Mouse (Mus musculus) lung, postnatal 0 days (tissue): Measurements from ENCODE around the gene Zdhhc14. TPM values are rescaled to one million over a fixed set of nuclear protein-coding genes. Genes with fewer than 3 reads are reported as not detected.
A peak's percentile ranks its signal among the peaks of the same experiment; 100 is the strongest.

Experiments used
- ATAC-seq: fragments of 200-750 bp; cut with Nextera tagmentation; 2 replicates; pipeline ENCODE4 v1.8.0; 2017; ENCODE audit warnings: moderate library complexity
- DNase-seq: peaks from one replicate; pipeline ENCODE4 v3.0.0-alpha.2; 2016; ENCODE audit warnings: low spot score
- H3K27ac ChIP-seq: fragments of 300-500 bp; sonication (generic); 2 replicates; pipeline ENCODE4 v1.5.1; 2014; ENCODE audit warnings: antibody characterized with exemption, mild to moderate bottlenecking, low read length, mixed read lengths
- H3K27me3 ChIP-seq: fragments of 300-500 bp; sonication (generic); replicated peaks from 2 replicates; pipeline ENCODE4 v1.6.1; 2014; ENCODE audit warnings: low read length, mixed read lengths; ENCODE audit not compliant: insufficient read depth
- H3K36me3 ChIP-seq: fragments of 300-500 bp; sonication (generic); 2 replicates; pipeline ENCODE4 v1.6.1; 2014; ENCODE audit warnings: low read length, mixed read lengths; ENCODE audit not compliant: insufficient read depth
- H3K4me1 ChIP-seq: fragments of 300-500 bp; sonication (generic); 2 replicates; pipeline ENCODE4 v1.6.1; 2014; ENCODE audit warnings: antibody characterized with exemption, low read depth, low read length, mixed read lengths; ENCODE audit not compliant: insufficient read depth
- H3K4me2 ChIP-seq: fragments of 300-500 bp; sonication (generic); replicated peaks from 2 replicates; pipeline ENCODE4 v1.6.1; 2014; ENCODE audit warnings: low read depth, mild to moderate bottlenecking, low read length, moderate library complexity, mixed read lengths
- H3K4me3 ChIP-seq: fragments of 300-500 bp; sonication (generic); 2 replicates; pipeline ENCODE4 v1.5.1; 2014; ENCODE audit warnings: low read depth, low read length
- H3K9ac ChIP-seq: fragments of 300-500 bp; sonication (generic); replicated peaks from 2 replicates; pipeline ENCODE4 v1.6.1; 2014; ENCODE audit warnings: low read depth, mild to moderate bottlenecking
- H3K9me3 ChIP-seq: fragments of 300-500 bp; sonication (generic); 2 replicates; pipeline ENCODE4 v1.6.1; 2016; ENCODE audit warnings: low read length, mixed read lengths
- CTCF ChIP-seq: IDR thresholded peaks from 2 replicates; pipeline ENCODE4 v1.5.1; 2016; ENCODE audit warnings: antibody characterized with exemption, mild to moderate bottlenecking
- EP300 ChIP-seq: IDR thresholded peaks from 2 replicates; pipeline ENCODE4 v1.6.1; 2016; ENCODE audit warnings: antibody characterized with exemption, mild to moderate bottlenecking, control low read depth
- WGBS: fragments of 180-500 bp; shearing (Covaris S2); extraction: QIAGEN DNeasy Blood & Tissue Kit; methylation state at CpG from one replicate; pipeline ENCODE4 v1.1.7; 2014; 5-methylcytosine and 5-hydroxymethylcytosine counted together
- polyA plus RNA-seq: library from polyadenylated mRNA; unstranded; fragments of >200 nt; fragmentation: Nextera tagmentation; extraction: Ambion mirVana; gene quantifications from 2 replicates; pipeline ENCODE4 v1.2.1, GENCODE M21; 2015

The Zdhhc14 gene
- 4.2 and 4.6 TPM in 2 replicates for polyA plus RNA-seq

GRCm38 (mm10) chr17:5491801-5492745 is at the start of gene Zdhhc14:
TSS of gene Zdhhc14 (plus strand) at chr17:5492557.
- no peaks in the 10 kb centered on the region for H3K27me3 ChIP-seq
- ATAC-seq = peak; percentile 93
- no peaks in the 10 kb centered on the region for H3K36me3 ChIP-seq
- peak within 1 kb of the TSS; percentile 100 for H3K4me2 ChIP-seq
- DNase-seq = peak; percentile 95
- H3K4me1 ChIP-seq = 0 out of 2 replicates have a peak, but pooled peaks cover 5% of the 10 kb centered on the region
- WGBS = under 1% methylated on average over 65 of the region's 70 CpGs
- TF ChIP-seq CTCF = peak; percentile 9
- no peak for TF ChIP-seq EP300
- peak within 1 kb of the TSS; percentile 72 for H3K4me3 ChIP-seq
- H3K9me3 ChIP-seq = no peaks in the 10 kb centered on the region
- peak within 1 kb of the TSS; percentile 65 for H3K9ac ChIP-seq
- H3K27ac ChIP-seq = peak within 1 kb of the TSS; percentile 85

- Histone ChIP-seq H3K27me3 (no peaks in the 10 kb centered on the region), H3K9ac (no peak overlapping the region), H3K9me3 (no peaks in the 10 kb centered on the region), H3K27ac (no peak overlapping the region), H3K4me2 (no peak overlapping the region), H3K4me3 (no peak overlapping the region), H3K36me3 (no peaks in the 10 kb centered on the region), H3K4me1 (peaks cover 7% of the 10 kb centered on the region)
- TF ChIP-seq CTCF (no peak), EP300 (0 out of 2 replicates have a peak, but pooled peaks have one; percentile 39)
- ATAC-seq = peak; percentile 39; the same call in 1 of the 2 replicates
- DNase-seq = peak; percentile 16
- WGBS = 29% methylated on average over 3 of the region's 3 CpGs
Observed at GRCm38 (mm10) chr17:5443260-5443659, 49.1 kb upstream of the Zdhhc14 start.

DNA sequence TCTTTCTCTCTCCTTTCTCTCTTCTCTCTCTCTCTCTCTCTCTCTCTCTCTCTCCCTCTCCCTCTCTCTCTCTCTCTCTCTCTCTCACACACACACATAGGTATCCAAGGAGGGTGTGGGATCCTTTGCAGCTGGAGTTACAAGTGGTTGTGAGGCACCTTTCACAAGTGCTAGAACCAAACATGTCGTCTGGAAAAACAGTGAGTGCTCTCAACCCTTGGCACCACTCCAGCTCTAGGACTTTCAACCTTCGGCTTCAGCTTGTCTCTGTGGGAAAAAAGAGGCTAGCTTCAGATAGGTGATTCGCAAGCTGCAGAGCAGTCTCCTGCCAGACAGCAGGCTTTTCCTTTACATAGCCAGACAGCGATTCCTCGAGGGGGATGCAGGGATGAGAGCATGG is 48.6 kb upstream of the Zdhhc14 start:
- Histone ChIP-seq H3K27ac (no peak overlapping the region), H3K4me1 (peaks cover 7% of the 10 kb centered on the region), H3K9ac (no peak overlapping the region), H3K36me3 (no peaks in the 10 kb centered on the region), H3K9me3 (no peaks in the 10 kb centered on the region), H3K4me3 (no peak overlapping the region), H3K4me2 (no peak overlapping the region), H3K27me3 (no peaks in the 10 kb centered on the region)
- peak; percentile 56 for ATAC-seq
- no peak for TF ChIP-seq CTCF
- peak; percentile 43; the same call in 1 of the 2 replicates for TF ChIP-seq EP300
- WGBS = 12% methylated on average over 5 of the region's 5 CpGs
- DNase-seq = peak; percentile 66

GRCm38 (mm10) chr17:5453657-5454056 is 38.7 kb upstream of the Zdhhc14 start:
- Histone ChIP-seq H3K9ac (no peak overlapping the region), H3K4me1 (no peaks in the 10 kb centered on the region), H3K9me3 (no peaks in the 10 kb centered on the region), H3K4me2 (no peak overlapping the region), H3K36me3 (no peaks in the 10 kb centered on the region), H3K4me3 (no peak overlapping the region), H3K27me3 (no peaks in the 10 kb centered on the region), H3K27ac (no peak overlapping the region)
- TF ChIP-seq CTCF (no peak), EP300 (no peak)
- 60% methylated on average over 4 of the region's 4 CpGs for WGBS
- DNase-seq (no peak), ATAC-seq (no peak)

- no peak overlapping the region for H3K27ac ChIP-seq
- H3K9me3 ChIP-seq = no peaks in the 10 kb centered on the region
- peak; percentile 31 for DNase-seq
- ATAC-seq = peak; percentile 77
- WGBS = 63% methylated on average over 2 of the region's 2 CpGs
- no peaks in the 10 kb centered on the region for H3K27me3 ChIP-seq
- H3K9ac ChIP-seq = no peak overlapping the region
- TF ChIP-seq CTCF = no peak
- TF ChIP-seq EP300 = peak; percentile 48
- H3K4me3 ChIP-seq = no peak overlapping the region
- no peaks in the 10 kb centered on the region for H3K36me3 ChIP-seq
- H3K4me2 ChIP-seq = no peak overlapping the region
- no peaks in the 10 kb centered on the region for H3K4me1 ChIP-seq
Observed at GRCm38 (mm10) chr17:5463912-5464311, 28.4 kb upstream of the Zdhhc14 start.

DNA sequence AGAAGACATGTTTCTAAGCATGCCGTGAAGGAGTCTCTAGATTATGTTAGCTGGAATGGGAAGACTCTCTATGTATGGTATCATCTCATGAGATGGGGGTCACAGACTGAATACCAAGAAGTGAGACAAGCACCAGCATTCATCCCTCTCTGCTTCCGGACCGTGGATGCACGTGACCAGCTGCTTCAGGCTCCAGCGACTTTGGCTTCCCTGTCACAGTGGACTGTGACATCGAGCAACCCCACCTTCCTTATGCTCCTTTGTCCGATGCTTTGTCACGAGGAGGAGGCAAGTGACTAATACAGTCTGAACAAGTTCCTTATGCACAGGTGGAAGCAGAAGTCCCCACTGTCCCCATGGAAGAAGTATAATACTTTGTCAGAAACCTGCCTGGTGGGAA is 25.6 kb upstream of the Zdhhc14 start:
- H3K36me3 ChIP-seq = no peaks in the 10 kb centered on the region
- H3K9me3 ChIP-seq = no peaks in the 10 kb centered on the region
- no peak for DNase-seq
- H3K9ac ChIP-seq = no peak overlapping the region
- no peak for TF ChIP-seq EP300
- no peak for TF ChIP-seq CTCF
- H3K4me3 ChIP-seq = no peak overlapping the region
- no peak overlapping the region for H3K4me2 ChIP-seq
- no peaks in the 10 kb centered on the region for H3K27me3 ChIP-seq
- no peak overlapping the region for H3K27ac ChIP-seq
- 85% methylated on average over 8 of the region's 8 CpGs for WGBS
- no peak for ATAC-seq
- no peaks in the 10 kb centered on the region for H3K4me1 ChIP-seq
